Mouse (Mus musculus) neural tube, embryonic 13.5 days (tissue): ENCODE measurements at regions not wholly inside any gene's neighbourhood (a gene's known extent, or its start where the extent isn't known, plus 50 kb on each side); places are given as distances from the start of the nearest gene placed in this dataset. TPM values are rescaled to one million over a fixed set of nuclear protein-coding genes. Genes with fewer than 3 reads are reported as not detected.

Experiments
- microRNA-seq: library from miRNA; unstranded; fragments of <30 nt; microRNA quantifications from one replicate; pipeline ENCODE4, GENCODE M21; 2016

Small RNA genes in the stretch of these regions (microRNA-seq; reads per million reads assigned to microRNA genes)
- gene Gm27878, result not detected
